Mouse (Mus musculus): Measurements from ENCODE around the gene Tbc1d1. TPM values are rescaled to one million over a fixed set of nuclear protein-coding genes. Genes with fewer than 3 reads are reported as not detected.
"Not testable (repeated sequence)": the region's sequence is repeated elsewhere in the genome, so short reads cannot be mapped to it uniquely, and the experiment has no call there.

Gene Tbc1d1
- total and polyA plus RNA-seq, 3 experiments = 9.7 to 14.2 (median 10.2) TPM

- DNase-seq = no peak
These were observed 202.8 kb downstream of the Tbc1d1 start for GRCm38 (mm10) chr5:64358639-64359584.

- no peak for DNase-seq
These were observed 204.2 kb downstream of the Tbc1d1 start for GRCm38 (mm10) chr5:64360147-64360875.

GRCm38 (mm10) chr5:64360876-64361268 is 204.8 kb downstream of the Tbc1d1 start:
- not testable (repeated sequence) for DNase-seq

GRCm38 (mm10) chr5:64363859-64364406 is 207.8 kb downstream of the Tbc1d1 start:
- no peak for DNase-seq

- DNase-seq = peak; percentile 50
These were observed 208.5 kb downstream of the Tbc1d1 start for GRCm38 (mm10) chr5:64364432-64365125.

GRCm38 (mm10) chr5:64365187-64366066 is 209.3 kb downstream of the Tbc1d1 start:
- no peak for DNase-seq

GRCm38 (mm10) chr5:64366113-64366512 is 210.0 kb downstream of the Tbc1d1 start:
- no peak for DNase-seq

GRCm38 (mm10) chr5:64367426-64367825 is 211.3 kb downstream of the Tbc1d1 start:
- DNase-seq = peak; percentile 90

GRCm38 (mm10) chr5:64371331-64371831 is 215.3 kb downstream of the Tbc1d1 start:
- no peak for DNase-seq

GRCm38 (mm10) chr5:64372292-64372961 is 216.3 kb downstream of the Tbc1d1 start:
- DNase-seq = no peak

- DNase-seq = no peak
These were observed 217.6 kb downstream of the Tbc1d1 start for GRCm38 (mm10) chr5:64373695-64374094.

GRCm38 (mm10) chr5:64375851-64376250 is 219.7 kb downstream of the Tbc1d1 start:
- DNase-seq = no peak

GRCm38 (mm10) chr5:64376466-64376865 is 220.4 kb downstream of the Tbc1d1 start:
- DNase-seq = no peak

- no peak for DNase-seq
These were observed 221.6 kb downstream of the Tbc1d1 start for GRCm38 (mm10) chr5:64377705-64378104.

GRCm38 (mm10) chr5:64378591-64379275 is 222.6 kb downstream of the Tbc1d1 start:
- peak; percentile 38 for DNase-seq

GRCm38 (mm10) chr5:64379829-64380228 is 223.7 kb downstream of the Tbc1d1 start:
- no peak for DNase-seq

GRCm38 (mm10) chr5:64380698-64381375 is 224.7 kb downstream of the Tbc1d1 start:
- DNase-seq = no peak

- no peak for DNase-seq
These were observed 225.4 kb downstream of the Tbc1d1 start for GRCm38 (mm10) chr5:64381538-64381937.
